In genomic region chr1:54584588-54585277, GRCm38 (mm10) we compare ENCODE assay signal across 13 mouse cellular contexts. TPM values are rescaled to one million over a fixed set of nuclear protein-coding genes. Genes with fewer than 3 reads are reported as not detected.
DNase-seq lines count a peak whose midpoint lies in the region; ATAC-seq and TF ChIP-seq lines count a peak whose summit lies in the region.
"Had no signal": no experiment of that assay in that cellular context is flagged by ENCODE, and none has a peak within 500 bp of the region (broad histone marks: within the 10 kb centered on the region; RNA-seq: fewer than 3 reads in every experiment).

No protein-coding gene starts in this region.

- no peak for TF ChIP-seq CTCF in lung, postnatal 0 days (IDR thresholded peaks at IDR 0.05)
- TF ChIP-seq CTCF in ES-Bruce4 (IDR thresholded peaks at IDR 0.05; ENCODE audit: low read depth, low read length), result no peak
- TF ChIP-seq CTCF in heart, adult 2 months (IDR thresholded peaks at IDR 0.05), result no peak

- H3K27ac ChIP-seq in forebrain, embryonic 10.5 days, result peak overlapping the region; percentile 62
- no peak overlapping the region for H3K27ac ChIP-seq in forebrain, embryonic 12.5 days
- no peak overlapping the region for H3K27ac ChIP-seq in lung, postnatal 0 days (ENCODE audit: low read length)
- peak overlapping the region; percentile 96 for H3K27ac ChIP-seq in ES-Bruce4 (ENCODE audit: insufficient read depth, low read length)
- no peak overlapping the region for H3K27ac ChIP-seq in heart, adult 2 months

- intact Hi-C loops in heart, adult 2 months (cut with DNase I), result no loop called here

- H3K79me2 ChIP-seq in heart, adult 2 months (replicated peaks; ENCODE audit: control insufficient read depth, insufficient read depth, low read length), result no peaks in the 10 kb centered on the region

- no peak for TF ChIP-seq POLR2A in ES-Bruce4 (IDR thresholded peaks at IDR 0.05; ENCODE audit: insufficient read depth, low read length)
- TF ChIP-seq POLR2A in heart, adult 2 months (IDR thresholded peaks at IDR 0.05; ENCODE audit: insufficient read depth, low read depth, low read length), result no peak

- H3K4me2 ChIP-seq in forebrain, embryonic 12.5 days, result no peak overlapping the region
- H3K4me2 ChIP-seq in lung, postnatal 0 days (replicated peaks; ENCODE audit: low read depth, low read length), result no peak overlapping the region
- H3K4me2 ChIP-seq: lung, embryonic 14.5 days had no signal

- no peaks in the 10 kb centered on the region for H3K9me3 ChIP-seq in forebrain, embryonic 10.5 days
- no peaks in the 10 kb centered on the region for H3K9me3 ChIP-seq in forebrain, embryonic 12.5 days
- H3K9me3 ChIP-seq in lung, postnatal 0 days (ENCODE audit: low read length), result no peaks in the 10 kb centered on the region
- H3K9me3 ChIP-seq in ES-Bruce4 (replicated peaks; ENCODE audit: control insufficient read depth, insufficient read depth, low read length, poor library complexity, severe bottlenecking), result 0 out of 2 replicates have a peak, but pooled peaks cover 13% of the 10 kb centered on the region

- DNase-seq in forebrain, embryonic 10.5 days (ENCODE audit: extremely low spot score, low spot score), result no peak
- peak; percentile 7 for DNase-seq in lung, postnatal 0 days (ENCODE audit: low spot score)
- no peak for DNase-seq in lung, postnatal 4 days
- no peak for DNase-seq in testis, postnatal 14 days (ENCODE audit: low spot score)
- no peak for DNase-seq in heart, adult 2 months
- DNase-seq: adrenal gland, postnatal 36 days; cerebellum, postnatal 10 days; gastrocnemius, postnatal 25 days; heart, postnatal 36 days; lung, embryonic 14.5 days had no signal

- H3K4me3 ChIP-seq in forebrain, embryonic 10.5 days, result no peak overlapping the region
- H3K4me3 ChIP-seq in forebrain, embryonic 12.5 days (replicated peaks), result no peak overlapping the region
- no peak overlapping the region for H3K4me3 ChIP-seq in lung, postnatal 0 days (ENCODE audit: low read depth, low read length)
- no peak overlapping the region for H3K4me3 ChIP-seq in ES-Bruce4 (ENCODE audit: low read depth, low read length)
- H3K4me3 ChIP-seq in heart, adult 2 months, result no peak overlapping the region

- no peaks in the 10 kb centered on the region for H3K27me3 ChIP-seq in forebrain, embryonic 10.5 days (ENCODE audit: poor library complexity, severe bottlenecking)
- no peaks in the 10 kb centered on the region for H3K27me3 ChIP-seq in forebrain, embryonic 12.5 days
- no peaks in the 10 kb centered on the region for H3K27me3 ChIP-seq in lung, postnatal 0 days (replicated peaks; ENCODE audit: insufficient read depth, low read length)
- no peaks in the 10 kb centered on the region for H3K27me3 ChIP-seq in ES-Bruce4 (ENCODE audit: control insufficient read depth, insufficient read depth, low read length, poor library complexity, severe bottlenecking)
- H3K27me3 ChIP-seq in heart, adult 2 months (ENCODE audit: control insufficient read depth, insufficient read depth, low read length), result no peaks in the 10 kb centered on the region

- ATAC-seq in forebrain, embryonic 12.5 days (ENCODE audit: low FRiP score), result no peak
- no peak for ATAC-seq in lung, postnatal 0 days
- peak; percentile 3 to 8; a peak in 1 of 4 replicates for ATAC-seq in hematopoietic stem cell, adult 5-6 weeks (replicated peaks in 1 of 2; ENCODE audit: insufficient read depth in 1 of 2, low FRiP score in 2 of 2, low TSS enrichment in 1 of 2, low read depth in 1 of 2, poor library complexity in 2 of 2, severe bottlenecking in 2 of 2)

- TF ChIP-seq EP300 in lung, postnatal 0 days (IDR thresholded peaks at IDR 0.05), result no peak
- no peak for TF ChIP-seq EP300 in ES-Bruce4 (IDR thresholded peaks at IDR 0.05; ENCODE audit: insufficient read depth, low read depth, low read length)
- no peak for TF ChIP-seq EP300 in heart, adult 2 months (IDR thresholded peaks at IDR 0.05; ENCODE audit: insufficient read depth, low read depth, low read length)

- peaks cover 18% of the 10 kb centered on the region for H3K4me1 ChIP-seq in forebrain, embryonic 10.5 days
- H3K4me1 ChIP-seq in forebrain, embryonic 12.5 days, result peaks cover 17% of the 10 kb centered on the region
- H3K4me1 ChIP-seq in lung, postnatal 0 days (ENCODE audit: insufficient read depth, low read depth, low read length), result no peaks in the 10 kb centered on the region
- peaks cover 3% of the 10 kb centered on the region for H3K4me1 ChIP-seq in ES-Bruce4 (ENCODE audit: control insufficient read depth, insufficient read depth, low read length)
- H3K4me1 ChIP-seq in heart, adult 2 months (ENCODE audit: control insufficient read depth, insufficient read depth, low read length), result no peaks in the 10 kb centered on the region

- 49% methylated on average over 2 of the region's 2 CpGs for WGBS in forebrain, embryonic 10.5 days
- 43% methylated on average over 2 of the region's 2 CpGs for WGBS in forebrain, embryonic 12.5 days
- WGBS in lung, postnatal 0 days, result 58% methylated on average over 2 of the region's 2 CpGs
- 56% methylated on average over 2 of the region's 2 CpGs for WGBS in heart, adult 2 months

- no peaks in the 10 kb centered on the region for H3K36me3 ChIP-seq in forebrain, embryonic 10.5 days (replicated peaks)
- H3K36me3 ChIP-seq in forebrain, embryonic 12.5 days (replicated peaks), result no peaks in the 10 kb centered on the region
- no peaks in the 10 kb centered on the region for H3K36me3 ChIP-seq in lung, postnatal 0 days (ENCODE audit: insufficient read depth, low read length)
- H3K36me3 ChIP-seq in ES-Bruce4 (ENCODE audit: control insufficient read depth, insufficient read depth, low read length, poor library complexity, severe bottlenecking), result no peaks in the 10 kb centered on the region
- H3K36me3 ChIP-seq in heart, adult 2 months (ENCODE audit: control insufficient read depth, insufficient read depth, low read length), result no peaks in the 10 kb centered on the region

- H3K9ac ChIP-seq in forebrain, embryonic 12.5 days, result no peak overlapping the region
- H3K9ac ChIP-seq in lung, postnatal 0 days (replicated peaks; ENCODE audit: low read depth), result no peak overlapping the region
- H3K9ac ChIP-seq in ES-Bruce4 (ENCODE audit: low read depth, poor library complexity, severe bottlenecking), result no peak overlapping the region
- no peak overlapping the region for H3K9ac ChIP-seq in heart, adult 2 months (ENCODE audit: low read depth, low read length)
- H3K9ac ChIP-seq: lung, embryonic 14.5 days had no signal

RNA-seq across cellular contexts. Expression of gene Pgap1, which starts 27.2 kb away (rescaled TPM):
- 9.2 and 9.8 TPM in 2 replicates for polyA plus RNA-seq in forebrain, embryonic 10.5 days (2016; fragmentation: Nextera tagmentation; extraction: Ambion mirVana)
- polyA plus RNA-seq in forebrain, embryonic 12.5 days (2016; fragmentation: Nextera tagmentation; extraction: Ambion mirVana), result 30.0 and 32.1 TPM in 2 replicates
- polyA plus RNA-seq in lung, postnatal 0 days (2015; fragmentation: Nextera tagmentation; extraction: Ambion mirVana), result 2.0 and 2.5 TPM in 2 replicates
- 14.6 and 15.9 TPM in 2 replicates for polyA plus RNA-seq in ES-Bruce4 (2011; ENCODE audit: insufficient read depth, insufficient read length, low read depth, missing spikeins)
- total RNA-seq in hematopoietic stem cell, adult 5-6 weeks (2017), result 0.94 and 1.3 TPM in 2 replicates
- 1 to 10 TPM; 3.6 to 3.8 TPM for total RNA-seq in heart, adult 2 months (2021)
- 0.72 and 1.3 TPM in 2 replicates for polyA plus RNA-seq in heart, adult 2 months (2012; rRNA removed)

Comparison
In these comparisons a context has a peak if more than half of its experiments do, and no peak if none do; other contexts are left out.
1. H3K27ac ChIP-seq: peak in forebrain, embryonic 10.5 days (single experiment) and ES-Bruce4 (single experiment); none in forebrain, embryonic 12.5 days (single experiment), lung, postnatal 0 days (single experiment) and heart, adult 2 months (single experiment).
2. ATAC-seq: peak in hematopoietic stem cell, adult 5-6 weeks (2 of 2); none in forebrain, embryonic 12.5 days (single experiment) and lung, postnatal 0 days (single experiment).